Mouse (Mus musculus) heart, embryonic 11.5 days (tissue): ENCODE results near the gene Clcn3. TPM values are rescaled to one million over a fixed set of nuclear protein-coding genes. Genes with fewer than 3 reads are reported as not detected.

Experiments used
- ATAC-seq: fragments of 200-750 bp; cut with Nextera tagmentation; replicated peaks from 2 replicates; pipeline ENCODE4 v1.8.0; 2017; ENCODE audit warnings: moderate library complexity; ENCODE audit not compliant: insufficient number of reproducible peaks, low FRiP score, low TSS enrichment
- H3K27ac ChIP-seq: fragments of 300-500 bp; sonication (generic); 2 replicates; pipeline ENCODE4 v1.5.1; 2014; ENCODE audit warnings: mild to moderate bottlenecking, low read depth, low read length
- H3K27me3 ChIP-seq: fragments of 300-500 bp; sonication (generic); 2 replicates; pipeline ENCODE4 v1.6.1; 2014; ENCODE audit warnings: mild to moderate bottlenecking, low read length, mixed read lengths; ENCODE audit not compliant: control insufficient read depth, insufficient read depth
- H3K36me3 ChIP-seq: fragments of 300-500 bp; sonication (generic); 2 replicates; pipeline ENCODE4 v1.6.1; 2014; ENCODE audit warnings: mild to moderate bottlenecking, low read length, moderate library complexity, mixed read lengths; ENCODE audit not compliant: control insufficient read depth, insufficient read depth
- H3K4me1 ChIP-seq: fragments of 300-500 bp; sonication (generic); 2 replicates; pipeline ENCODE4 v1.6.1; 2014; ENCODE audit warnings: low read length; ENCODE audit not compliant: control insufficient read depth, insufficient read depth
- H3K4me2 ChIP-seq: fragments of 300-500 bp; sonication (generic); 2 replicates; pipeline ENCODE4 v1.6.1; 2014; ENCODE audit warnings: mild to moderate bottlenecking, moderate library complexity
- H3K4me3 ChIP-seq: fragments of 300-500 bp; sonication (generic); 2 replicates; pipeline ENCODE4 v1.5.1; 2014; ENCODE audit warnings: low read depth, low read length
- H3K9ac ChIP-seq: fragments of 300-500 bp; sonication (generic); 2 replicates; pipeline ENCODE4 v1.6.1; 2014; ENCODE audit warnings: mild to moderate bottlenecking, low read depth, low read length, moderate library complexity
- H3K9me3 ChIP-seq: fragments of 300-500 bp; sonication (generic); replicated peaks from 2 replicates; pipeline ENCODE4 v1.6.1; 2016; ENCODE audit warnings: low read length; ENCODE audit not compliant: control insufficient read depth
- WGBS: fragments of 180-500 bp; shearing (Covaris S2); extraction: QIAGEN DNeasy Blood & Tissue Kit; methylation state at CpG from one replicate; pipeline ENCODE4 v1.1.7; 2014; ENCODE audit not compliant: insufficient replicate concordance; 5-methylcytosine and 5-hydroxymethylcytosine counted together
- polyA plus RNA-seq: library from polyadenylated mRNA; unstranded; fragments of >200 nt; fragmentation: Nextera tagmentation; extraction: Ambion mirVana; gene quantifications from 2 replicates; pipeline ENCODE4 v1.2.1, GENCODE M21; 2014

Clcn3 gene
- polyA plus RNA-seq, 1 experiment from 2014 or later = 24.4 TPM

- Histone ChIP-seq H3K36me3 (no peaks in the 10 kb centered on the region), H3K4me3 (no peak overlapping the region), H3K4me1 (0 out of 2 replicates have a peak, but pooled peaks cover 3% of the 10 kb centered on the region), H3K27me3 (no peaks in the 10 kb centered on the region), H3K27ac (no peak overlapping the region), H3K9ac (no peak overlapping the region), H3K4me2 (no peak overlapping the region), H3K9me3 (no peaks in the 10 kb centered on the region)
- no peak for ATAC-seq
- 81% methylated on average over 5 of the region's 5 CpGs for WGBS
Measured at GRCm38 (mm10) chr8:60978496-60978895, 4.6 kb downstream of the Clcn3 start.

GRCm38 (mm10) chr8:60976818-60977217, 6.3 kb downstream of the Clcn3 start:
- Histone ChIP-seq H3K4me1 (peaks cover 11% of the 10 kb centered on the region), H3K4me2 (no peak overlapping the region), H3K9me3 (no peaks in the 10 kb centered on the region), H3K36me3 (no peaks in the 10 kb centered on the region), H3K4me3 (no peak overlapping the region), H3K9ac (no peak overlapping the region), H3K27me3 (no peaks in the 10 kb centered on the region), H3K27ac (no peak overlapping the region)
- 79% methylated on average over 9 of the region's 9 CpGs for WGBS
- no peak for ATAC-seq

GRCm38 (mm10) chr8:60974837-60975236, 8.3 kb downstream of the Clcn3 start:
- WGBS = 63% methylated on average over 2 of the region's 2 CpGs

GRCm38 (mm10) chr8:60973448-60973847, 9.7 kb downstream of the Clcn3 start:
- Histone ChIP-seq H3K9ac (no peak overlapping the region), H3K9me3 (no peaks in the 10 kb centered on the region), H3K27me3 (no peaks in the 10 kb centered on the region), H3K4me1 (peaks cover 16% of the 10 kb centered on the region), H3K4me3 (no peak overlapping the region), H3K4me2 (0 out of 2 replicates have a peak overlapping the region, but pooled peaks have one; percentile 9), H3K36me3 (no peaks in the 10 kb centered on the region), H3K27ac (peak overlapping the region; percentile 25; the same call in 1 of the 2 replicates)
- 61% methylated on average over 2 of the region's 2 CpGs for WGBS
- ATAC-seq = 0 out of 2 replicates have a peak, but pooled peaks have one; percentile 52

More at GRCm38 (mm10) chr8:60974837-60975236, 8.3 kb downstream of the Clcn3 start:
- Histone ChIP-seq H3K4me1 (peaks cover 12% of the 10 kb centered on the region), H3K27me3 (no peaks in the 10 kb centered on the region), H3K27ac (no peak overlapping the region), H3K36me3 (no peaks in the 10 kb centered on the region), H3K4me2 (0 out of 2 replicates have a peak overlapping the region, but pooled peaks have one; percentile 15), H3K9ac (no peak overlapping the region), H3K9me3 (no peaks in the 10 kb centered on the region), H3K4me3 (no peak overlapping the region)
- ATAC-seq = peak; percentile 74; the same call in 1 of the 2 replicates

GRCm38 (mm10) chr8:60971808-60972207, 11.3 kb downstream of the Clcn3 start:
- no peaks in the 10 kb centered on the region for H3K27me3 ChIP-seq
- H3K9me3 ChIP-seq = no peaks in the 10 kb centered on the region
- WGBS = 64% methylated on average over 4 of the region's 4 CpGs
- no peak for ATAC-seq
- H3K4me1 ChIP-seq = peaks cover 16% of the 10 kb centered on the region
- H3K4me3 ChIP-seq = no peak overlapping the region
- H3K27ac ChIP-seq = no peak overlapping the region
- no peak overlapping the region for H3K4me2 ChIP-seq
- no peaks in the 10 kb centered on the region for H3K36me3 ChIP-seq
- no peak overlapping the region for H3K9ac ChIP-seq

GRCm38 (mm10) chr8:60969091-60969490, 14.0 kb downstream of the Clcn3 start:
- WGBS = 24% methylated on average over 2 of the region's 2 CpGs
- Histone ChIP-seq H3K9me3 (no peaks in the 10 kb centered on the region), H3K9ac (no peak overlapping the region), H3K36me3 (no peaks in the 10 kb centered on the region), H3K4me2 (no peak overlapping the region), H3K4me3 (no peak overlapping the region), H3K27ac (no peak overlapping the region), H3K27me3 (no peaks in the 10 kb centered on the region), H3K4me1 (peaks cover 25% of the 10 kb centered on the region)
- ATAC-seq = no peak

GRCm38 (mm10) chr8:60965741-60966140, 17.4 kb downstream of the Clcn3 start:
- H3K27ac ChIP-seq = no peak overlapping the region
- H3K4me3 ChIP-seq = no peak overlapping the region
- H3K9me3 ChIP-seq = no peaks in the 10 kb centered on the region
- ATAC-seq = no peak
- no peak overlapping the region for H3K4me2 ChIP-seq
- H3K9ac ChIP-seq = no peak overlapping the region
- no peaks in the 10 kb centered on the region for H3K36me3 ChIP-seq
- 54% methylated on average over 3 of the region's 3 CpGs for WGBS
- no peaks in the 10 kb centered on the region for H3K27me3 ChIP-seq
- peaks cover 15% of the 10 kb centered on the region for H3K4me1 ChIP-seq

GRCm38 (mm10) chr8:60965306-60965705, 17.8 kb downstream of the Clcn3 start:
- Histone ChIP-seq H3K27me3 (no peaks in the 10 kb centered on the region), H3K36me3 (no peaks in the 10 kb centered on the region), H3K4me1 (peaks cover 15% of the 10 kb centered on the region), H3K9ac (no peak overlapping the region), H3K27ac (no peak overlapping the region), H3K4me2 (peak overlapping the region; percentile 18), H3K4me3 (no peak overlapping the region), H3K9me3 (no peaks in the 10 kb centered on the region)
- no peak for ATAC-seq
- 36% methylated on average over 6 of the region's 6 CpGs for WGBS

- Histone ChIP-seq H3K9me3 (no peaks in the 10 kb centered on the region), H3K9ac (no peak overlapping the region), H3K4me2 (no peak overlapping the region), H3K27me3 (no peaks in the 10 kb centered on the region), H3K27ac (no peak overlapping the region), H3K4me1 (peaks cover 15% of the 10 kb centered on the region), H3K36me3 (no peaks in the 10 kb centered on the region), H3K4me3 (no peak overlapping the region)
- 64% methylated on average over 4 of the region's 4 CpGs for WGBS
- ATAC-seq = no peak
Measured at GRCm38 (mm10) chr8:60964518-60964917, 18.6 kb downstream of the Clcn3 start.
